Mouse (Mus musculus): Measurements from ENCODE around the gene Dennd4b. TPM values are rescaled to one million over a fixed set of nuclear protein-coding genes. Genes with fewer than 3 reads are reported as not detected.

Gene Dennd4b
- polyA plus RNA-seq, 1 experiment from 2014 or later = 25.4 TPM

GRCm38 (mm10) chr3:90258521-90258920, 6.5 kb upstream of the Dennd4b start:
- peaks cover 64% of the 10 kb centered on the region for H3K36me3 ChIP-seq (ENCODE audit: inconsistent target)
- H3K27ac ChIP-seq = no peak overlapping the region
- H3K4me3 ChIP-seq (ENCODE audit: inconsistent target) = no peak overlapping the region
- WGBS (ENCODE audit: missing documents) = 90% methylated on average over 4 of the region's 4 CpGs
- H3K79me2 ChIP-seq (ENCODE audit: inconsistent target) = peaks cover 45% of the 10 kb centered on the region

- WGBS (ENCODE audit: missing documents) = 97% methylated on average over 5 of the region's 5 CpGs
- H3K4me3 ChIP-seq (ENCODE audit: inconsistent target) = no peak overlapping the region
- H3K27ac ChIP-seq = no peak overlapping the region
- peaks cover 26% of the 10 kb centered on the region for H3K79me2 ChIP-seq (ENCODE audit: inconsistent target)
- peaks cover 52% of the 10 kb centered on the region for H3K36me3 ChIP-seq (ENCODE audit: inconsistent target)
Observed at GRCm38 (mm10) chr3:90263121-90263771, 1.7 kb upstream of the Dennd4b start.

- WGBS (ENCODE audit: missing documents) = 6% methylated on average over 10 of the region's 10 CpGs
- Histone ChIP-seq H3K27ac (peak overlapping the region; percentile 65), H3K36me3 (ENCODE audit: inconsistent target) (peaks cover 52% of the 10 kb centered on the region), H3K79me2 (ENCODE audit: inconsistent target) (peaks cover 33% of the 10 kb centered on the region), H3K4me3 (ENCODE audit: inconsistent target) (peak overlapping the region; percentile 11; the same call in 1 of the 2 replicates)
Observed at GRCm38 (mm10) chr3:90264687-90265033, 325 bp upstream of the Dennd4b start.

GRCm38 (mm10) chr3:90265932-90266741, 1.2 kb downstream of the Dennd4b start:
- WGBS (ENCODE audit: missing documents) = under 1% methylated on average over 14 of the region's 16 CpGs
- Histone ChIP-seq H3K79me2 (ENCODE audit: inconsistent target) (peaks cover 45% of the 10 kb centered on the region), H3K27ac (peak overlapping the region; percentile 98), H3K36me3 (ENCODE audit: inconsistent target) (peaks cover 54% of the 10 kb centered on the region), H3K4me3 (ENCODE audit: inconsistent target) (peak overlapping the region; percentile 79)

GRCm38 (mm10) chr3:90266901-90267775, 2.2 kb downstream of the Dennd4b start:
- H3K79me2 ChIP-seq (ENCODE audit: inconsistent target) = peaks cover 49% of the 10 kb centered on the region
- H3K36me3 ChIP-seq (ENCODE audit: inconsistent target) = peaks cover 54% of the 10 kb centered on the region
- H3K27ac ChIP-seq = peak overlapping the region; percentile 98
- 60% methylated on average over 19 of the region's 20 CpGs for WGBS (ENCODE audit: missing documents)
- peak overlapping the region; percentile 79 for H3K4me3 ChIP-seq (ENCODE audit: inconsistent target)

GRCm38 (mm10) chr3:90268190-90268589, 3.2 kb downstream of the Dennd4b start:
- Histone ChIP-seq H3K36me3 (ENCODE audit: inconsistent target) (peaks cover 54% of the 10 kb centered on the region), H3K79me2 (ENCODE audit: inconsistent target) (peaks cover 51% of the 10 kb centered on the region), H3K4me3 (ENCODE audit: inconsistent target) (no peak overlapping the region), H3K27ac (no peak overlapping the region)
- 99% methylated on average over 5 of the region's 11 CpGs for WGBS (ENCODE audit: missing documents)

GRCm38 (mm10) chr3:90268971-90269370, 4.0 kb downstream of the Dennd4b start:
- H3K79me2 ChIP-seq (ENCODE audit: inconsistent target) = peaks cover 51% of the 10 kb centered on the region
- H3K4me3 ChIP-seq (ENCODE audit: inconsistent target) = no peak overlapping the region
- peaks cover 60% of the 10 kb centered on the region for H3K36me3 ChIP-seq (ENCODE audit: inconsistent target)
- H3K27ac ChIP-seq = no peak overlapping the region
- WGBS (ENCODE audit: missing documents) = 97% methylated on average over 16 of the region's 16 CpGs

GRCm38 (mm10) chr3:90270784-90271183, 5.8 kb downstream of the Dennd4b start:
- H3K79me2 ChIP-seq (ENCODE audit: inconsistent target) = peaks cover 51% of the 10 kb centered on the region
- H3K36me3 ChIP-seq (ENCODE audit: inconsistent target) = peaks cover 77% of the 10 kb centered on the region
- no peak overlapping the region for H3K27ac ChIP-seq
- no peak overlapping the region for H3K4me3 ChIP-seq (ENCODE audit: inconsistent target)
- 97% methylated on average over 8 of the region's 8 CpGs for WGBS (ENCODE audit: missing documents)

- H3K4me3 ChIP-seq (ENCODE audit: inconsistent target) = no peak overlapping the region
- peaks cover 90% of the 10 kb centered on the region for H3K36me3 ChIP-seq (ENCODE audit: inconsistent target)
- peaks cover 42% of the 10 kb centered on the region for H3K79me2 ChIP-seq (ENCODE audit: inconsistent target)
- 95% methylated on average over 9 of the region's 9 CpGs for WGBS (ENCODE audit: missing documents)
- H3K27ac ChIP-seq = no peak overlapping the region
Observed at GRCm38 (mm10) chr3:90272170-90272569, 7.2 kb downstream of the Dennd4b start.

- no peak overlapping the region for H3K27ac ChIP-seq
- peaks cover 26% of the 10 kb centered on the region for H3K79me2 ChIP-seq (ENCODE audit: inconsistent target)
- no peak overlapping the region for H3K4me3 ChIP-seq (ENCODE audit: inconsistent target)
- H3K36me3 ChIP-seq (ENCODE audit: inconsistent target) = peaks cover 97% of the 10 kb centered on the region
- 92% methylated on average over 22 of the region's 22 CpGs for WGBS (ENCODE audit: missing documents)
Observed at GRCm38 (mm10) chr3:90273855-90274254, 8.9 kb downstream of the Dennd4b start.

GRCm38 (mm10) chr3:90275286-90275685, 10.3 kb downstream of the Dennd4b start:
- Histone ChIP-seq H3K4me3 (ENCODE audit: inconsistent target) (no peak overlapping the region), H3K36me3 (ENCODE audit: inconsistent target) (peaks cover 99% of the 10 kb centered on the region), H3K79me2 (ENCODE audit: inconsistent target) (peaks cover 11% of the 10 kb centered on the region; the same call in 1 of the 2 replicates), H3K27ac (no peak overlapping the region)
- WGBS (ENCODE audit: missing documents) = 94% methylated on average over 11 of the region's 11 CpGs

- Histone ChIP-seq H3K79me2 (ENCODE audit: inconsistent target) (peaks cover 5% of the 10 kb centered on the region; the same call in 1 of the 2 replicates), H3K27ac (no peak overlapping the region), H3K4me3 (ENCODE audit: inconsistent target) (no peak overlapping the region), H3K36me3 (ENCODE audit: inconsistent target) (peaks cover 90% of the 10 kb centered on the region)
- WGBS (ENCODE audit: missing documents) = 92% methylated on average over 16 of the region's 16 CpGs
Observed at GRCm38 (mm10) chr3:90276858-90277257, 11.9 kb downstream of the Dennd4b start.

- 97% methylated on average over 9 of the region's 9 CpGs for WGBS (ENCODE audit: missing documents)
- H3K79me2 ChIP-seq (ENCODE audit: inconsistent target) = no peaks in the 10 kb centered on the region; the same call in 1 of the 2 replicates
- H3K4me3 ChIP-seq (ENCODE audit: inconsistent target) = no peak overlapping the region
- H3K27ac ChIP-seq = no peak overlapping the region
- peaks cover 81% of the 10 kb centered on the region for H3K36me3 ChIP-seq (ENCODE audit: inconsistent target)
Observed at GRCm38 (mm10) chr3:90277793-90278192, 12.8 kb downstream of the Dennd4b start.

- no peaks in the 10 kb centered on the region; the same call in 1 of the 2 replicates for H3K79me2 ChIP-seq (ENCODE audit: inconsistent target)
- H3K27ac ChIP-seq = no peak overlapping the region
- peaks cover 77% of the 10 kb centered on the region for H3K36me3 ChIP-seq (ENCODE audit: inconsistent target)
- WGBS (ENCODE audit: missing documents) = 100% methylated on average over 5 of the region's 10 CpGs
- H3K4me3 ChIP-seq (ENCODE audit: inconsistent target) = no peak overlapping the region
Observed at GRCm38 (mm10) chr3:90278211-90278610, 13.2 kb downstream of the Dennd4b start.

All from macrophage (primary cell).